Mouse (Mus musculus) liver, adult 2 months (tissue): ENCODE measurements at regions not wholly inside any gene's neighbourhood (a gene's known extent, or its start where the extent isn't known, plus 50 kb on each side); places are given as distances from the start of the nearest gene placed in this dataset.

Source experiments
- CTCF ChIP-seq: fragments of 200-500 bp; IDR thresholded peaks from 2 replicates; pipeline ENCODE4 v1.5.1; 2011; ENCODE audit warnings: low read depth, low read length, control low read depth
- POLR2A ChIP-seq: fragments of 200-500 bp; IDR thresholded peaks from 2 replicates; pipeline ENCODE4 v1.6.1; 2011; ENCODE audit warnings: low read length, control low read depth; ENCODE audit not compliant: insufficient read depth; ENCODE audit errors: extremely low read depth

DNA sequence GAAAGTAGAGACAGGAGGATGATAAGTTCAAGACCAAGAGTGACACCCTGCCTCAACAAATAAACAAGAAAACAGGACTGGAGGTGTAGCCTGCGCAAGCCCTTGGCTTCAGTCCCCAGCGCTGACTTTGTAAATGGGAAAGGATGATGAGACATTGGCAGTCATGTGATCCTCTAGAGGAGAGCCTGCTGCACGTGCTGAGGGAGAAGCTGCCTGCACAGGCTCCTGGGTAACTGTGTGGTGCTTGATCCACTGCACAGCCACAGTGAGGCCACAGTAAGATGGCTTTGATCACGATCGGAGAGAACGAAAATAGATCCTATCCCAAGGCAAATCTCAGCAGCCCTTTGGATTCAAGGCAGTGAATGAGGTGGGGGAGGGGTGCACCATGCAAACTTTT is 54.4 kb upstream of the Elk3 start:
- TF ChIP-seq POLR2A (no peak), CTCF (no peak)
